Mouse (Mus musculus) erythroblast, embryonic 14.5 days (primary cell): ENCODE measurements around the gene Tmc6. TPM values are rescaled to one million over a fixed set of nuclear protein-coding genes. Genes with fewer than 3 reads are reported as not detected.

Source experiments
- H3K27me3 ChIP-seq: 2 replicates; pipeline ENCODE4 v1.6.1; 2012; ENCODE audit warnings: inconsistent platforms; ENCODE audit not compliant: control insufficient read depth
- H3K36me3 ChIP-seq: 2 replicates; pipeline ENCODE4 v1.6.1; 2012; ENCODE audit warnings: mild to moderate bottlenecking, inconsistent platforms; ENCODE audit not compliant: control insufficient read depth
- H3K4me1 ChIP-seq: 2 replicates; pipeline ENCODE4 v1.6.1; 2012; ENCODE audit warnings: inconsistent platforms; ENCODE audit not compliant: control insufficient read depth
- H3K4me3 ChIP-seq: replicated peaks from 2 replicates; pipeline ENCODE3; 2012; ENCODE audit warnings: moderate library complexity, mild to moderate bottlenecking, inconsistent platforms
- H3K9me3 ChIP-seq: 2 replicates; pipeline ENCODE4 v1.6.1; 2012; ENCODE audit warnings: low read length, inconsistent platforms, mixed read lengths; ENCODE audit not compliant: control insufficient read depth
- GATA1 ChIP-seq: IDR thresholded peaks from 2 replicates; pipeline ENCODE4 v1.6.1; 2012; ENCODE audit warnings: low read length, inconsistent platforms, mixed read lengths
- TAL1 ChIP-seq: IDR thresholded peaks from 3 replicates; pipeline ENCODE4 v1.6.1; 2012; ENCODE audit warnings: low read length, inconsistent platforms, mixed read lengths
- polyA plus RNA-seq: library from polyadenylated mRNA; stranded (reverse); fragments of >175 nt; gene quantifications from 2 replicates; pipeline ENCODE4 v1.2.3, GENCODE M21; 2012

Tmc6 gene
- 61.5 and 62.4 TPM in 2 replicates for polyA plus RNA-seq

GRCm38 (mm10) chr11:117781993-117782704, at the start of gene Tmc6, which contains the start of gene Tmc8:
Gene Tmc6 (minus strand): TSS chr11:117782198.
Gene Tmc8 (plus strand): TSS chr11:117782076.
- TF ChIP-seq TAL1 (no peak), GATA1 (no peak)
- peaks cover 70% of the 10 kb centered on the region for H3K36me3 ChIP-seq
- H3K27me3 ChIP-seq = no peaks in the 10 kb centered on the region; the same call in 1 of the 2 replicates
- no peaks in the 10 kb centered on the region for H3K9me3 ChIP-seq
- H3K4me3 ChIP-seq = peak within 1 kb of the TSS; percentile 79
- H3K4me1 ChIP-seq = peaks cover 84% of the 10 kb centered on the region

GRCm38 (mm10) chr11:117830401-117830800, 48.4 kb upstream of the Tmc6 start:
- Histone ChIP-seq H3K4me3 (peak overlapping the region; percentile 34), H3K27me3 (no peaks in the 10 kb centered on the region), H3K4me1 (peaks cover 95% of the 10 kb centered on the region), H3K9me3 (no peaks in the 10 kb centered on the region), H3K36me3 (peaks cover 27% of the 10 kb centered on the region)
- TF ChIP-seq GATA1 = no peak
- no peak for TF ChIP-seq TAL1

GRCm38 (mm10) chr11:117829671-117830215, 47.7 kb upstream of the Tmc6 start:
- Histone ChIP-seq H3K4me3 (no peak overlapping the region), H3K4me1 (peaks cover 94% of the 10 kb centered on the region), H3K27me3 (no peaks in the 10 kb centered on the region), H3K36me3 (peaks cover 23% of the 10 kb centered on the region), H3K9me3 (no peaks in the 10 kb centered on the region)
- no peak for TF ChIP-seq TAL1
- TF ChIP-seq GATA1 = no peak

GRCm38 (mm10) chr11:117828888-117829604, 47.0 kb upstream of the Tmc6 start:
- no peak for TF ChIP-seq GATA1
- no peak for TF ChIP-seq TAL1
- Histone ChIP-seq H3K27me3 (no peaks in the 10 kb centered on the region), H3K9me3 (no peaks in the 10 kb centered on the region), H3K36me3 (peaks cover 29% of the 10 kb centered on the region), H3K4me3 (peak overlapping the region; percentile 10), H3K4me1 (peaks cover 93% of the 10 kb centered on the region)

GRCm38 (mm10) chr11:117828149-117828887, 46.3 kb upstream of the Tmc6 start:
- peak overlapping the region; percentile 86 for H3K4me3 ChIP-seq
- peaks cover 36% of the 10 kb centered on the region for H3K36me3 ChIP-seq
- H3K9me3 ChIP-seq = no peaks in the 10 kb centered on the region
- H3K27me3 ChIP-seq = no peaks in the 10 kb centered on the region
- H3K4me1 ChIP-seq = peaks cover 96% of the 10 kb centered on the region
- TF ChIP-seq GATA1 (no peak), TAL1 (no peak)

GRCm38 (mm10) chr11:117827386-117827785, 45.4 kb upstream of the Tmc6 start:
- Histone ChIP-seq H3K27me3 (no peaks in the 10 kb centered on the region), H3K4me3 (peak overlapping the region; percentile 86), H3K9me3 (no peaks in the 10 kb centered on the region), H3K4me1 (peaks cover 98% of the 10 kb centered on the region), H3K36me3 (peaks cover 42% of the 10 kb centered on the region)
- TF ChIP-seq TAL1 = no peak
- no peak for TF ChIP-seq GATA1

GRCm38 (mm10) chr11:117826916-117827315, 44.9 kb upstream of the Tmc6 start:
- peak overlapping the region; percentile 86 for H3K4me3 ChIP-seq
- peaks cover 97% of the 10 kb centered on the region for H3K4me1 ChIP-seq
- no peaks in the 10 kb centered on the region for H3K27me3 ChIP-seq
- peaks cover 46% of the 10 kb centered on the region for H3K36me3 ChIP-seq
- H3K9me3 ChIP-seq = no peaks in the 10 kb centered on the region
- no peak for TF ChIP-seq GATA1

- TF ChIP-seq TAL1 = no peak
- no peak for TF ChIP-seq GATA1
- Histone ChIP-seq H3K4me1 (peaks cover 97% of the 10 kb centered on the region), H3K9me3 (no peaks in the 10 kb centered on the region), H3K4me3 (peak overlapping the region; percentile 86), H3K27me3 (no peaks in the 10 kb centered on the region), H3K36me3 (peaks cover 53% of the 10 kb centered on the region)
These were observed 44.2 kb upstream of the Tmc6 start for GRCm38 (mm10) chr11:117826164-117826563.
